Mouse (Mus musculus) layer of hippocampus, postnatal 36 days (tissue): ENCODE results near the gene Gm5741. TPM values are rescaled to one million over a fixed set of nuclear protein-coding genes. Genes with fewer than 3 reads are reported as not detected.

ENCODE experiments used
- DNase-seq, 2 experiments: peaks; one replicate each; pipeline ENCODE4 v3.0.0; 2022
- microRNA-seq, 2 experiments: library from miRNA; unstranded; fragments of <30 nt; microRNA quantifications; one replicate each; pipeline ENCODE4 v1.2.0; 2021
- total RNA-seq, 2 experiments: library from RNA; stranded (reverse); gene quantifications; 2 replicates each; pipeline ENCODE4 v1.2.3; 2021

The Gm5741 gene
- total RNA-seq, 2 experiments from 2014 or later, result not detected

GRCm38 (mm10) chr8:85027922-85028321 lies 39.9 kb downstream of the Gm5741 start:
- no peak for DNase-seq

GRCm38 (mm10) chr8:85027516-85027855 lies 40.3 kb downstream of the Gm5741 start:
- DNase-seq, result no peak

- DNase-seq, result peak; percentile 96 to 97
Measured at GRCm38 (mm10) chr8:85026670-85027515, 40.9 kb downstream of the Gm5741 start, which contains the start of gene Trir. TSS of gene Trir (plus strand) at chr8:85026823.

DNA sequence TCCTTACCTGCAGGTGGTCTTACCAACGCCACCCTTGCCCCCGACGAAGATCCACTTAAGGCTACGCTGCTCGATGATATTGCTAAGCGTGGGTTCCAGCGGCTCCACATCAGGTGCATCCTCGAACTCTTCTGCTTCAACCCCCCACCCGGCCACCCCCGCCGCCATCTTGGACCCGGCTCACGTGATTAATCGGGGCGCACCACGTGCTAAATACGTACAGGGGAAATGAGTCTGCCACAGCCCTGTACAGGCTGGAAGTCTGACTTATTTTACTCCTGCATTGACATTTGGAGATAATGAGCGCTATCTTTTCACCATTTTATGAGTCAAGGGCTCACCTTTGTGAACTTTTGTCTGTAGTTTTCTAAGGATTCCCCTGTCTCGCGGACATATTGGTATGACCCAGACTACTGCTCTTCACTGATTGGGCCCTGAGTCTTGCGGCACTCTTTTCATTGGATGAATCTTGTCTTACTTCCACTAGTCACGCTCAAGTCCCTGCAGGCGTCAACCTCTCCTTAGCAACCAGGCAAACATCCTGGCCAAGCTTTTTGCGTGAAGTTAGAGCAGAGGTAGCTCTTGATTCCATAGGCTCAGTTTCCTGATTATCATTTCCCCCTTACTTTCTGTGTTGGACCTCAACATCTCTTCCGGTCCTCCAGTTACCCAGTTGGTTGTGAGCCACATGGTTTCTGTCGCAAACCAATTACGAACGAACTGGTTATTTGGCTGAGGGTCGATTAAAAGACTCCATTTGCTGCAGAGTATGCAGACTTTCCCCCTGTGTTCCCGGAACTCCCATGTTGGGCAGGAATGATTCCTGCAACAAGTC lies 42.5 kb downstream of the Gm5741 start, which contains the start of gene Asna1:
TSS of gene Asna1 (minus strand) at position 184 of the 835 bp plus-strand sequence.
- DNase-seq, result peak; percentile 79 to 80

GRCm38 (mm10) chr8:85023846-85024245 lies 43.9 kb downstream of the Gm5741 start:
- DNase-seq, result no peak

DNA sequence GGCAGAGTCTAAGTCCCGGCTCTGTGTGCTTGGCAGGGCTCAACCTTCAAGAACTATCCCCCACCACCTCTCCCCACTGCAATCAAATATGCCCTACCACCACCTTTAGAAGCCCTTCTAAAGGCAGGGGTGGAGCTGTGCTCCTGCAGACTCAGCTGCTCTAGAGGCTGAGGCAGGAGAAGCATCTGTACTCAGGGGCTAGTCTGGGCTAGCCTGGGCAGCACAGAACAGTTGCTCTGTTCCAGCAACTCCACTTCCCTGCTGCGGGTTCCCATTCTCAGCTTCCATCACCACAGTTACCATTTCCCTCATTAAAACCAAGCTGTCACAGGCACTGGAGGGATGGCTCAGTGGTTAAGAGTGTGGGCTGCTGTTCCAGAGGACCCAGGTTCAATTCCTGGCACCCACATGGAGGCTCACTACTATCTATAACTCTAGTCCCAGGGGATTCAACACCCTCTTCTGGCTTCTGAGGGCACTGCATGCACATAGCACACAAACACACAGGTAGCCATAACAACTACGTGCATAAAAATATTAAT lies 46.2 kb downstream of the Gm5741 start:
- DNase-seq, result no peak

Small RNA genes lying within 50 kb of the gene (microRNA-seq; reads per million reads assigned to microRNA genes)
- gene Gm23388, result 0 reads per million in 2 experiments
- gene Mir7070, result 2.1 to 3.3 reads per million in 2 experiments

Other genes with a start within 250 kb of the Gm5741 start
- 10 to 100 TPM in 1 of 2 experiments, 1 to 10 TPM in 1; 9.4 to 10.5 TPM for gene Dand5, start 245.2 kb downstream of the Gm5741 start, total RNA-seq
- 10 to 100 TPM; 23.2 to 25.7 TPM for gene Gadd45gip1, start 236.5 kb downstream of the Gm5741 start, total RNA-seq
- 10 to 100 TPM; 67.9 to 68.5 TPM for gene Rad23a, start 227.3 kb downstream of the Gm5741 start, total RNA-seq
- gene Calr, start 221.0 kb downstream of the Gm5741 start, total RNA-seq, result 100 to 1,000 TPM; 557 to 631 TPM
- gene Farsa, start 211.0 kb downstream of the Gm5741 start, total RNA-seq, result 10 to 100 TPM; 51.2 to 52.7 TPM
- 10 to 100 TPM; 16.1 to 19.7 TPM for gene Syce2, start 195.9 kb downstream of the Gm5741 start, total RNA-seq
- 10 to 100 TPM; 39.5 to 46.3 TPM for gene Gcdh, start 174.1 kb downstream of the Gm5741 start, total RNA-seq
- gene Klf1, start 166.1 kb downstream of the Gm5741 start, total RNA-seq, result under 1 TPM in 1 of 2 experiments, not detected in 1; 0.40 TPM
- gene Dnase2a, start 159.4 kb downstream of the Gm5741 start, total RNA-seq, result 1 to 10 TPM; 3.2 to 3.9 TPM
- gene Mast1, start 130.6 kb downstream of the Gm5741 start, total RNA-seq, result 10 to 100 TPM; 79.5 TPM
- gene Rtbdn, start 121.0 kb downstream of the Gm5741 start, total RNA-seq, result 1 to 10 TPM in 1 of 2 experiments, under 1 TPM in 1; 0.77 to 1.0 TPM
- not detected for gene Gm49661, start 98.5 kb downstream of the Gm5741 start, total RNA-seq
- 100 to 1,000 TPM; 338 to 356 TPM for gene Prdx2, start 98.4 kb downstream of the Gm5741 start, total RNA-seq
- gene Rnaseh2a, start 98.2 kb downstream of the Gm5741 start, total RNA-seq, result 10 to 100 TPM; 35.3 to 36.8 TPM
- 10 to 100 TPM; 59.9 to 73.6 TPM for gene Junb, start 89.3 kb downstream of the Gm5741 start, total RNA-seq
- gene Hook2, start 77.4 kb downstream of the Gm5741 start, total RNA-seq, result 1 to 10 TPM; 7.8 to 9.7 TPM
- not detected for gene Best2, start 53.5 kb downstream of the Gm5741 start, total RNA-seq
- 100 to 1,000 TPM; 120 to 121 TPM for gene Asna1, start 42.7 kb downstream of the Gm5741 start, total RNA-seq
- gene Trir, start 41.2 kb downstream of the Gm5741 start, total RNA-seq, result 100 to 1,000 TPM; 133 to 136 TPM
- gene Tnpo2, start 31.1 kb downstream of the Gm5741 start, total RNA-seq, result 100 to 1,000 TPM; 147 to 149 TPM
- gene Fbxw9, start 7.9 kb downstream of the Gm5741 start, total RNA-seq, result 10 to 100 TPM; 22.8 to 24.1 TPM
- gene Dhps, start 3.8 kb upstream of the Gm5741 start, total RNA-seq, result 10 to 100 TPM; 52.1 to 60.6 TPM
- gene Wdr83os, start 12.8 kb upstream of the Gm5741 start, total RNA-seq, result 10 to 100 TPM; 55.0 to 65.7 TPM
- gene Wdr83, start 13.3 kb upstream of the Gm5741 start, total RNA-seq, result 10 to 100 TPM; 26.1 to 28.4 TPM
- gene Man2b1, start 15.3 kb upstream of the Gm5741 start, total RNA-seq, result 10 to 100 TPM; 30.5 to 36.8 TPM
- 1 to 10 TPM; 6.8 to 8.0 TPM for gene Zfp791, start 55.1 kb upstream of the Gm5741 start, total RNA-seq
- gene Cks1brt, start 83.9 kb upstream of the Gm5741 start, total RNA-seq, result not detected
- gene Olfr371, start 158.0 kb upstream of the Gm5741 start, total RNA-seq, result not detected
- gene Orc6, start 231.7 kb upstream of the Gm5741 start, total RNA-seq, result 10 to 100 TPM; 26.6 to 33.2 TPM
- gene Vps35, start 231.8 kb upstream of the Gm5741 start, total RNA-seq, result 100 to 1,000 TPM; 129 to 139 TPM